Mouse (Mus musculus): ENCODE results near the gene Mospd3.

DNA sequence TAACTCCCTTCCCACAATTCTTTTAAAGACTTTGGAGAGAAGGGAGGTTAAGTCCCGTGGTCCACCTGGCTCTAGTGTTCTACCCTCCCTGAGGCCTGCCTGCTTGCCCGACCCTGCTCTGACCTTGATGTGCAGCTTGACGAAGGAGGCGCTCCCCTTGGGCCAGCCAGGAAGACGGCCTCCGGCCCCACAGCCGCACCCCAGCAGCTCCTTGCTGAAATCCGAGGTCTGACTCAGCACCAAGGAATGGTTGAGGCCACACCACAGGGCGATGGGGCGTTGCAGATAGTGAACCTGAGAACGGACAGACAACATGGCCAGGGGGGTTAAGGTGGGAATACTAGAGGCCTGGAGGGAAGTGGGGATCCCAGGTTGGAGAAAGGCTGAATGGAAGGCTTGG is 12.7 kb upstream of the Mospd3 start, which contains the start of gene Pcolce:
- TF ChIP-seq POLR2A (IDR thresholded peaks at IDR 0.05; ENCODE audit: borderline replicate concordance, low read depth, low read length) (no peak), CTCF (IDR thresholded peaks at IDR 0.05; ENCODE audit: low read depth, low read length) (no peak)
